Mouse (Mus musculus) CH12.LX (cell line): ENCODE results near the gene Pdgfra.

Experiments
- CHD2 ChIP-seq: IDR thresholded peaks from 2 replicates; pipeline ENCODE4 v1.6.1; 2011; ENCODE audit warnings: low read length, improper control_type of control experiment
- CTCF ChIP-seq, 2 experiments: IDR thresholded peaks in 1 of 2; conservative IDR thresholded peaks in 1 of 2; 2 replicates each; pipeline ENCODE4 v1.5.1; 2011 to 2012; ENCODE audit warnings: low read depth in 2 of 2, low read length in 2 of 2, improper control_type of control experiment in 1 of 2, inconsistent platforms in 1 of 2, mild to moderate bottlenecking in 1 of 2, moderate library complexity in 1 of 2
- ELF1 ChIP-seq: IDR thresholded peaks from 2 replicates; pipeline ENCODE4 v1.6.1; 2014; ENCODE audit warnings: low read depth, mild to moderate bottlenecking, inconsistent platforms, low read length, improper control_type of control experiment
- JUND ChIP-seq: conservative IDR thresholded peaks from 2 replicates; pipeline ENCODE4 v1.6.1; 2011; ENCODE audit warnings: low read depth, low read length, improper control_type of control experiment
- MAX ChIP-seq: IDR thresholded peaks from 2 replicates; pipeline ENCODE4 v1.6.1; 2011; ENCODE audit warnings: low read length, improper control_type of control experiment
- NELFE ChIP-seq: IDR thresholded peaks from 2 replicates; pipeline ENCODE4 v1.6.1; 2011; ENCODE audit warnings: low read depth, low read length, improper control_type of control experiment
- POLR2A ChIP-seq: IDR thresholded peaks from 2 replicates; pipeline ENCODE4 v1.6.1; 2011; ENCODE audit warnings: low read depth, mild to moderate bottlenecking, improper control_type of control experiment, low read length
- TBP ChIP-seq: conservative IDR thresholded peaks from 2 replicates; pipeline ENCODE4 v1.6.1; 2011; ENCODE audit warnings: low read depth, low read length, improper control_type of control experiment
- USF1 ChIP-seq: IDR thresholded peaks from 2 replicates; pipeline ENCODE4 v1.6.1; 2014; ENCODE audit warnings: low read depth, mild to moderate bottlenecking, inconsistent platforms, low read length, improper control_type of control experiment
- USF2 ChIP-seq: conservative IDR thresholded peaks from 2 replicates; pipeline ENCODE4 v1.6.1; 2011; ENCODE audit warnings: low read depth, low read length, improper control_type of control experiment
- ZNF384 ChIP-seq: IDR thresholded peaks from 2 replicates; pipeline ENCODE4 v1.6.1; 2012; ENCODE audit warnings: low read depth, low read length, improper control_type of control experiment, inconsistent platforms

DNA sequence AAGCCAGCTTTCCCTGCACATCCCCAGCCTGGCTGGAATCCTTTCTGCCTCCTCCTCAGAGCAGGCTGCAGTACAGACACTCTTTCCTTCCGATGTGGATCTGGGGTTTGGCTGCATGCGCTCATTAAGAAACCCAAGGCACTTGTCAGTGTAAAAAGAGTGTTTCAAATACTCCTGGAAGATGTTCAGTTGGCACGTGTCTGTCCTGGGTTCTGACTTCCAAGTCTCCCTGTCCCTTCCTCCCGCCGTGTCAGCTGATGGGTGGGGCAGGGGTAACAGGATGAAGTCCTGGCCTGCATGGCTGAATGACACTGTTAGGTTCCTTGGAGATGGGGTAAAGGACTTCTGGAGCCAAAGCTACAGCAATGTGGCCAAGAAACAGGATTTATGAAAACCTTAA is 30.4 kb upstream of the Pdgfra start:
- TF ChIP-seq CTCF (conservative IDR thresholded peaks at IDR 0.05 in 1 of 2, IDR thresholded peaks at IDR 0.05 in 1 of 2; ENCODE audit: low read depth in 2 of 2, low read length in 2 of 2) (no peak), TBP (no peak), MAX (no peak), CHD2 (no peak), JUND (no peak), ZNF384 (no peak), POLR2A (no peak), ELF1 (no peak), USF1 (no peak), NELFE (no peak), USF2 (no peak)
